Mouse (Mus musculus) heart, postnatal 0 days (tissue): Measurements from ENCODE around the gene Nxph1. TPM values are rescaled to one million over a fixed set of nuclear protein-coding genes. Genes with fewer than 3 reads are reported as not detected.

Experiments
- ATAC-seq: fragments of 200-750 bp; cut with Nextera tagmentation; 2 replicates; pipeline ENCODE4 v1.8.0; 2017; ENCODE audit warnings: low read depth, moderate number of reproducible peaks, moderate library complexity; ENCODE audit not compliant: insufficient read depth
- DNase-seq: peaks from one replicate; pipeline ENCODE4 v3.0.0-alpha.2; 2016; ENCODE audit warnings: low spot score
- H3K27ac ChIP-seq: fragments of 300-500 bp; sonication (generic); 2 replicates; pipeline ENCODE4 v1.5.1; 2014; ENCODE audit warnings: low read depth, mild to moderate bottlenecking
- H3K27me3 ChIP-seq: fragments of 300-500 bp; sonication (generic); 2 replicates; pipeline ENCODE4 v1.6.1; 2014; ENCODE audit warnings: low read length, mixed read lengths; ENCODE audit not compliant: control insufficient read depth, insufficient read depth
- H3K36me3 ChIP-seq: fragments of 300-500 bp; sonication (generic); replicated peaks from 2 replicates; pipeline ENCODE4 v1.6.1; 2014; ENCODE audit warnings: low read length, mixed read lengths; ENCODE audit not compliant: control insufficient read depth, insufficient read depth
- H3K4me1 ChIP-seq: fragments of 300-500 bp; sonication (generic); 2 replicates; pipeline ENCODE4 v1.6.1; 2014; ENCODE audit warnings: antibody characterized with exemption; ENCODE audit not compliant: control insufficient read depth, insufficient read depth
- H3K4me2 ChIP-seq: fragments of 300-500 bp; sonication (generic); 2 replicates; pipeline ENCODE4 v1.6.1; 2014; ENCODE audit warnings: low read depth, mild to moderate bottlenecking, low read length, moderate library complexity
- H3K4me3 ChIP-seq: fragments of 300-500 bp; sonication (generic); 2 replicates; pipeline ENCODE4 v1.5.1; 2014; ENCODE audit warnings: low read depth, low read length
- H3K9ac ChIP-seq: fragments of 300-500 bp; sonication (generic); replicated peaks from 2 replicates; pipeline ENCODE4 v1.6.1; 2014; ENCODE audit warnings: low read depth, low read length, mixed read lengths
- H3K9me3 ChIP-seq: fragments of 300-500 bp; sonication (generic); replicated peaks from 2 replicates; pipeline ENCODE4 v1.6.1; 2016; ENCODE audit warnings: low read length; ENCODE audit not compliant: control insufficient read depth
- CTCF ChIP-seq: IDR thresholded peaks from 2 replicates; pipeline ENCODE4 v1.5.1; 2016; ENCODE audit warnings: antibody characterized with exemption, control low read depth, low read depth
- EP300 ChIP-seq: IDR thresholded peaks from 2 replicates; pipeline ENCODE4 v1.6.1; 2016; ENCODE audit warnings: antibody characterized with exemption, low read depth
- WGBS: fragments of 180-500 bp; shearing (Covaris S2); extraction: QIAGEN DNeasy Blood & Tissue Kit; methylation state at CpG from one replicate; pipeline ENCODE4 v1.1.7; 2014; 5-methylcytosine and 5-hydroxymethylcytosine counted together
- polyA plus RNA-seq: library from polyadenylated mRNA; unstranded; fragments of >200 nt; fragmentation: Nextera tagmentation; extraction: Ambion mirVana; gene quantifications from 2 replicates; pipeline ENCODE4 v1.2.1, GENCODE M21; 2015
- total RNA-seq: library from RNA; depleted of rRNA; stranded (reverse); fragments of >200 nt; gene quantifications from 2 replicates; pipeline ENCODE4 v1.2.3, GENCODE M21; 2014; ENCODE audit warnings: low replicate concordance

The Nxph1 gene
- total and polyA plus RNA-seq, 2 experiments from 2014 or later, result 0.07 TPM; not detected in 1

GRCm38 (mm10) chr6:9028501-9028900 lies 80.3 kb downstream of the Nxph1 start:
- ATAC-seq, result no peak
- no peak overlapping the region for H3K27ac ChIP-seq
- H3K4me3 ChIP-seq, result no peak overlapping the region
- 69% methylated on average over 1 of the region's 1 CpGs for WGBS
- no peaks in the 10 kb centered on the region for H3K36me3 ChIP-seq
- no peak overlapping the region for H3K4me2 ChIP-seq
- no peak for DNase-seq
- H3K4me1 ChIP-seq, result no peaks in the 10 kb centered on the region
- H3K27me3 ChIP-seq, result no peaks in the 10 kb centered on the region
- no peak overlapping the region for H3K9ac ChIP-seq
- no peak for TF ChIP-seq EP300
- no peaks in the 10 kb centered on the region for H3K9me3 ChIP-seq

GRCm38 (mm10) chr6:9039286-9039685 lies 91.1 kb downstream of the Nxph1 start:
- ATAC-seq, result no peak
- no peak for DNase-seq
- H3K27me3 ChIP-seq, result no peaks in the 10 kb centered on the region

DNA sequence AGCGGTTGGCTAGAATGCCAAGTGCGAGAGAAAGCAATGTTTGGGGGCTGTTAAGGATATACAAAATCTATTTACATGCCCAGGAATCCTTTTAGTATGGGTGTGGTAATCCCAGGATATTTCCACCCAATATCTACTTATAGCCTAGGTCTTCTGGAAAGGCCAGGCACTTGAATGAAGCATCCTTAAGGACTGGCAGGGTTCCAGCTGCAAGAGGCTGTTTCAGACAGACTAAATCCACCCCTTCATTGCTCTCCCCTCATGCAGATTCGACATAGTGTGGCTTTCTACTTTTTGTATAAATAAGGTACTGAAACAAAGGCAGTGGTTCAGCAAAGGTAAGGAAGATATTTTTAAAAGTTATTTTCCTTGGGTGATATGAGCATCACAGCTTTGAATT lies 92.8 kb downstream of the Nxph1 start:
- H3K4me2 ChIP-seq, result no peak overlapping the region
- H3K36me3 ChIP-seq, result no peaks in the 10 kb centered on the region
- no peaks in the 10 kb centered on the region for H3K9me3 ChIP-seq
- TF ChIP-seq EP300 (no peak), CTCF (no peak)
- H3K9ac ChIP-seq, result no peak overlapping the region
- WGBS, result 76% methylated on average over 3 of the region's 3 CpGs
- no peak for ATAC-seq
- DNase-seq, result no peak
- no peaks in the 10 kb centered on the region for H3K4me1 ChIP-seq
- H3K27ac ChIP-seq, result no peak overlapping the region
- no peak overlapping the region for H3K4me3 ChIP-seq
- H3K27me3 ChIP-seq, result no peaks in the 10 kb centered on the region

More at GRCm38 (mm10) chr6:9039286-9039685, 91.1 kb downstream of the Nxph1 start:
- no peaks in the 10 kb centered on the region for H3K36me3 ChIP-seq
- no peak for TF ChIP-seq CTCF
- TF ChIP-seq EP300, result no peak
- H3K9me3 ChIP-seq, result no peaks in the 10 kb centered on the region
- no peak overlapping the region for H3K4me3 ChIP-seq
- no peaks in the 10 kb centered on the region for H3K4me1 ChIP-seq
- WGBS, result 75% methylated on average over 1 of the region's 1 CpGs
- H3K4me2 ChIP-seq, result no peak overlapping the region
- H3K27ac ChIP-seq, result no peak overlapping the region
- no peak overlapping the region for H3K9ac ChIP-seq

DNA sequence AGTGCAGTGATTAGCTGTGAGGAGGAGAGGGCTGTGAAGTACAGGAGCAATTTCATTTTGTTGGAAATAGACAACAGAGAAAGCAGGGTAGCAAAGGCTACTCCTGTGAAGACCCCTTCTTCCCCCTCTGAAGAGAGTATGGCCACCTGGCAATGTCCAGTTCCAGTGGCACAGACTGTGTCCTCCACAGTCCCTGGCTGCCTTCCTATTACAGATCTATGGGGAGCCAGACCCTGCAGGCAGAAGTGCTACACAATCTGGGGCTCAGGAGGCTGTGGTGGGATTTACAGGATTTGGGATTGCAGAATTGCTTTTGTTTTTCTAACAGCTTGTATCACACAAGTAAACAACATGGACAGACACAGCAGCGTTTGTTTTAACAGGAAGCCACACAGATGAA lies 94.2 kb downstream of the Nxph1 start:
- Histone ChIP-seq H3K36me3 (no peaks in the 10 kb centered on the region), H3K27ac (no peak overlapping the region), H3K27me3 (no peaks in the 10 kb centered on the region), H3K9ac (no peak overlapping the region), H3K9me3 (no peaks in the 10 kb centered on the region), H3K4me3 (no peak overlapping the region), H3K4me1 (no peaks in the 10 kb centered on the region), H3K4me2 (no peak overlapping the region)
- 13% methylated on average over 1 of the region's 1 CpGs for WGBS
- ATAC-seq, result no peak
- no peak for DNase-seq
- TF ChIP-seq CTCF (no peak), EP300 (no peak)

DNA sequence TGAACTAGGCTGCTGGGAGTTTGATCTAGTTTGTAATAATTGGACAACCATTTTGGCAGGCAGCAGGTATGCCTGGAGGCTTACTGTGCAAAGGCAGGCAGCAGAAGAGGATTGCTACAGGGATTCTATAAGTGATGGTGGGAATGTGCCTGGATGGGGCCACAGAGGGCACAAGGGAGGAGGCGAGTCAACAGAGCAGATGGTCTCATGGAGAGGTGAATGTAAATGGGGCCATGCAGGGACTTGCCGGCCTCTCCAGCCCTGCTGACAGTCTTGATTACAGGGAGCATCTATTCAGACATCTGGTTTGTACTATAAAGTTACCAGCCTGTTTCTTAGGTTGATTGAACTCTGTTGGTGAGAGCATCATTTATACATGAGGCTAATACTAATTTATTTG lies 98.6 kb downstream of the Nxph1 start:
- H3K9me3 ChIP-seq, result no peaks in the 10 kb centered on the region
- H3K4me3 ChIP-seq, result no peak overlapping the region
- TF ChIP-seq EP300, result no peak
- H3K27ac ChIP-seq, result no peak overlapping the region
- H3K4me2 ChIP-seq, result no peak overlapping the region
- ATAC-seq, result no peak
- H3K9ac ChIP-seq, result no peak overlapping the region
- H3K36me3 ChIP-seq, result no peaks in the 10 kb centered on the region
- 44% methylated on average over 2 of the region's 2 CpGs for WGBS
- DNase-seq, result no peak
- no peaks in the 10 kb centered on the region for H3K27me3 ChIP-seq
- no peaks in the 10 kb centered on the region for H3K4me1 ChIP-seq

DNA sequence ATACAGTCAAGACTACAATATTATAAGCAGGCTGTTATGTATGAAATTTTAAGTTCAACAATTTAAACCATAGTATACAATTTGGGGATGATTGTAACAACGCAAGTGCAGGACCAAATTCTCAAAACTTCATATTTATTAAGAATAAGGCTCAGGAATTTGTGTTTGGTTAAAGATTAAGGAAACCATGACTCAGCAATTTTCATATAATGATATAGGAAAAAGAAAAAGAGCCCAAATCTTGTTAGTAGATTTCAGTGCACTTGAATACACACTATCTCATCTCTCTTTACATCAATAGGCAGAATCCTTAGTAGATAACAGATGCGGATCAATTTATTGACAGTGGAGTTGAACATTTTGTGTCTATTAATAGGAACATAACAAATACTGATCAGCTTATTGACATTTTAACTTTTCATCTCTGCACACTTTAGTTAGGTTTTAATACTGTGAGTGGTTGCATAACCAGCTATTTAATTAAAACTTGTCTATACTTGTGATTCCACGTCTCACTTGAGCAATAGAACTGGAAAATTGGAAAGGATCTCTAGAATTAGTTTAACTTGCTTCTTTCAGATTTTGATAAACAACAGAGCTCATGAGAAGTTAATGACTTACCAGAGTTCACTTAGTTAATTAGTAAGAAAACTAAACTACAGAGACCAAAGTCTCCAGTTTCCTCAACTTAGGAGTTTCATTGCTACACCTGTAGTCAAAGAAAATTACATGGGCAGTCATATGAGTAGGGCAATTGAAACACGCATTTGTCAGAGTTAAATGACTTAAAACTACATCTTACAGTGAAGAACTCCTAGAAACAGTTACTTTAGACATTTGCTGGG lies 113.3 kb downstream of the Nxph1 start:
- Histone ChIP-seq H3K36me3 (no peaks in the 10 kb centered on the region), H3K27ac (no peak overlapping the region), H3K27me3 (no peaks in the 10 kb centered on the region), H3K9me3 (no peaks in the 10 kb centered on the region), H3K4me1 (no peaks in the 10 kb centered on the region), H3K4me2 (no peak overlapping the region), H3K4me3 (no peak overlapping the region), H3K9ac (no peak overlapping the region)
- 74% methylated on average over 4 of the region's 4 CpGs for WGBS
- TF ChIP-seq EP300 (no peak), CTCF (no peak)
- ATAC-seq (no peak), DNase-seq (no peak)
